Mouse (Mus musculus) embryonic facial prominence, embryonic 10.5 days (tissue): ENCODE results near the gene Thap8. TPM values are rescaled to one million over a fixed set of nuclear protein-coding genes. Genes with fewer than 3 reads are reported as not detected.

Source experiments
- DNase-seq: peaks from one replicate; pipeline ENCODE4 v3.0.0-alpha.2; 2017; ENCODE audit warnings: low spot score
- H3K27ac ChIP-seq: fragments of 300-500 bp; sonication (generic); replicated peaks from 2 replicates; pipeline ENCODE4 v1.5.1; 2016; ENCODE audit warnings: mild to moderate bottlenecking
- H3K27me3 ChIP-seq: fragments of 300-500 bp; sonication (generic); replicated peaks from 2 replicates; pipeline ENCODE4 v1.6.1; 2016; ENCODE audit warnings: low read depth, mild to moderate bottlenecking; ENCODE audit not compliant: poor library complexity, severe bottlenecking
- H3K36me3 ChIP-seq: fragments of 300-500 bp; sonication (generic); replicated peaks from 2 replicates; pipeline ENCODE4 v1.6.1; 2016; ENCODE audit warnings: mild to moderate bottlenecking, moderate library complexity
- H3K4me1 ChIP-seq: fragments of 300-500 bp; sonication (generic); 2 replicates; pipeline ENCODE4 v1.6.1; 2016
- H3K4me3 ChIP-seq: fragments of 300-500 bp; sonication (generic); 2 replicates; pipeline ENCODE4 v1.5.1; 2016; ENCODE audit warnings: mild to moderate bottlenecking, moderate library complexity
- H3K9me3 ChIP-seq: fragments of 300-500 bp; sonication (generic); 2 replicates; pipeline ENCODE4 v1.6.1; 2016; ENCODE audit warnings: mild to moderate bottlenecking
- WGBS: fragments of 180-500 bp; shearing (Covaris S2); methylation state at CpG from one replicate; pipeline ENCODE4 v1.1.7; 2016; 5-methylcytosine and 5-hydroxymethylcytosine counted together
- polyA plus RNA-seq: library from polyadenylated mRNA; unstranded; fragments of >200 nt; fragmentation: Nextera tagmentation; extraction: Ambion mirVana; gene quantifications from 2 replicates; pipeline ENCODE4 v1.2.1, GENCODE M21; 2016

Thap8 gene
- polyA plus RNA-seq, 1 experiment from 2014 or later = 0.90 TPM

DNA sequence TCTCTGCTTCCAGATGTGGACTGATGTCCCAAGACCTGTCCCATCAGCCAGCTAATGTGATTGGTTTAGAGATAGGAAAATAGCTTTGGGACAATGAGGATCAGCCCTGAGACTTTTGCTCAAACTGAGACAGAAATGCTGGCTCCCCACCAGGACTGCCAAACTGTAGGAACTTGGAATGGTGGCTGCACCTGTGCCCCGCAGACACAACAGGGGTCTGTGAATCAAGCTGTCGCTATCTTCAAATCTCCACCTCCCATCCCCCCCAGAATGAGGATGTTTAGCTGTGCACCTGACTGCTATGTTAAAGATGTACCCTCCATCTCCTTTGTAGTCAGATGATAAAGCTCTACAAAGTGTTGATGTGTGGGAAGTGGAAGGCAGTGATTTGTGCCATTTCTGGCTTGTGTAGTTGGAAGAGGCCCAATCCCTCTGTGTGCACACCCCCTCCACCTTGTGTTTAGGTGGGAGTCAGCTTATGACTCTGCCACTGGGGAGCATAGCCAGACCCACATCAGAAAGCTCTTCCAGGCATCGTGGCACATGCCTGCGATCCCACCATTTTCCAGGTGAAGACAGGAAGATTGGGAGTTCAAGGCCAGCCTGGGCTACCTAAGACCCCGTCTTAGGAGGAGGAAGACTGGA, 44.5 kb downstream of the Thap8 start:
- H3K4me1 ChIP-seq = peaks cover 23% of the 10 kb centered on the region
- H3K27ac ChIP-seq = no peak overlapping the region
- WGBS = 82% methylated on average over 5 of the region's 5 CpGs
- H3K9me3 ChIP-seq = peaks cover 5% of the 10 kb centered on the region; the same call in 1 of the 2 replicates
- no peak overlapping the region for H3K4me3 ChIP-seq
- peaks cover 8% of the 10 kb centered on the region; the same call in 1 of the 2 replicates for H3K36me3 ChIP-seq
- DNase-seq = no peak
- H3K27me3 ChIP-seq = no peaks in the 10 kb centered on the region

DNA sequence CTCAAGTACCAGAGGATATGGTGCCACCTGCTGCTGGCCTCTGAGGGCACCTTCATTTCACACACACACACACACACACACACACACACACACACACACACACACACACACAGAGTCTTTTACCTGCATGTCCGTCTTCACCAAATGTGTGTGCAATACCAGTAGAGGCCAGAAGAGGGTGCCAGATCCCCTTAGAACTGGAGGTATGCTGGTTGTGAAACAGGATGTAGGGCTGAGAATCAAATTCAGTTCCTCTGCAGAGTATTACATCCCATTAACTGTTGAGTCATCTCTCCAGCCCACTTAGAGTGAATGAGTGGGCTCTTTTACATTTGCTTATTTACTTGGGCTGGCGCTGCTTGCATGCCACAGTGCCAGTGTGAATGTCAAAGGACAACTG, 45.5 kb downstream of the Thap8 start:
- no peak overlapping the region for H3K27ac ChIP-seq

DNA sequence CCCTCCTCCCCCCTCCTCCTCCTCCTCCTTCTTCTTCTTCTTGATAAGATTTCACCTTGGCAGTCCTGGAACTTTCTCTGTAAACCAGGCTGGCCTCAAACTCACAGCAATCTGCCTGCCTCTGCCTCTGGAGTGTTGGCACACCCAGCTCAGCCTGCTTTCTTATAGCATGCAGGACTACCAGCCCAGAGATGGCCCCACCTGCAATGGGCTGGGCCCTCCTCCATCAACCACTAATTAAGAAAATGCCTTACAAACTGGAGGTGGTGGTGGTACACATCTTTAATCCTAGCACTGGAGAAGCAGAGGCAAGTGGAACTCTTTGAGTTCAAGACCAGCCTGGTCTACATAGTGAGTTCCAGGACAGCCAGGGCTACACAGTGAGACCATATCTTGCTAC, 46.5 kb downstream of the Thap8 start:
- no peak overlapping the region for H3K27ac ChIP-seq
- no peaks in the 10 kb centered on the region for H3K36me3 ChIP-seq
- peaks cover 5% of the 10 kb centered on the region; the same call in 1 of the 2 replicates for H3K9me3 ChIP-seq
- peaks cover 18% of the 10 kb centered on the region for H3K4me1 ChIP-seq
- no peak overlapping the region for H3K4me3 ChIP-seq
- no peaks in the 10 kb centered on the region for H3K27me3 ChIP-seq
- no peak for DNase-seq

More for the DNA sequence above, 45.5 kb downstream of the Thap8 start:
- peaks cover 5% of the 10 kb centered on the region; the same call in 1 of the 2 replicates for H3K9me3 ChIP-seq
- DNase-seq = peak; percentile 63
- no peaks in the 10 kb centered on the region for H3K27me3 ChIP-seq
- peaks cover 23% of the 10 kb centered on the region for H3K4me1 ChIP-seq
- H3K36me3 ChIP-seq = no peaks in the 10 kb centered on the region
- WGBS = 37% methylated on average over 2 of the region's 2 CpGs
- no peak overlapping the region for H3K4me3 ChIP-seq

DNA sequence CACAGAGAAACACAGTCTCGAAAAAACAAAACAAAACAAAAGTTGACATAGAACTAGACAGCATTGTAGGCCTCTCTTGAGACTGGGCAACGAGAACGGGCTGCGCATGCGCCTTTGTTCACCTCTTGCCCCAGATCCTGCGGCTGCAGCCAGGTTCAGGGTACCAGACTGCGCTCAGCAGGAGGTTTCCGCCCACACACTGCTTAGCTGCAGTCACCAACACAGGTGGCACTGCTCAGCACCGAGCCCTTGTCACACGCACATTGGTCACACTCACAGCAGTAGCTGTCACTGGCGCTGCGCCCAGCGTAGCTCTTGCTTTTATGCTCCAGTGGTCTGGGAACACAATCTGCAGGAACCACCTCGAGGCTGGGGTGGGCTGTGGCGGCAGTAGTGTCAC, 47.2 kb downstream of the Thap8 start:
- no peak overlapping the region for H3K27ac ChIP-seq
- H3K27me3 ChIP-seq = no peaks in the 10 kb centered on the region
- no peak for DNase-seq
- H3K36me3 ChIP-seq = no peaks in the 10 kb centered on the region
- peaks cover 24% of the 10 kb centered on the region for H3K4me1 ChIP-seq
- H3K9me3 ChIP-seq = peaks cover 5% of the 10 kb centered on the region; the same call in 1 of the 2 replicates
- H3K4me3 ChIP-seq = no peak overlapping the region
- WGBS = 67% methylated on average over 15 of the region's 15 CpGs

DNA sequence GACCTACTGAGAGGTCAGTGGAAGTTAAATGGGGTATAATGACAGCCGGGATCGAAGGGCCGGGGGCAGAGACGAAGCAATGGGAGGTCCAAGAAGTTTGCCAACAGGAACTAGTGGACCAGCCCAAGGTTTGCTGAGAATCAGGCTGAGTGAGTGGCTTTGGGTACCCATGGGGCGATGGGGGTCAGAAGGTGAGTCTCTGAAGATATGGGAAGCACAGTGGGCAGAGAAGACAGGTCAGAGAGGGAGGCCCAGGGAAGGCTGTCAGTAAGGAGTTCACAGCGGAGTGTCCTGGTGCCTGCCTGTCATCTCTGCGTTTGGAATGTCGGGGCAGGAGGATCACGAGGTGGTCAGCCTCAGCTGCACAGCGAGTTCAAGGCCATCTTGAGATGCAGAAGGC, 48.5 kb downstream of the Thap8 start:
- H3K4me1 ChIP-seq = peaks cover 19% of the 10 kb centered on the region
- DNase-seq = no peak
- peaks cover 12% of the 10 kb centered on the region for H3K27me3 ChIP-seq
- no peak overlapping the region for H3K4me3 ChIP-seq
- no peak overlapping the region for H3K27ac ChIP-seq
- H3K9me3 ChIP-seq = peaks cover 5% of the 10 kb centered on the region; the same call in 1 of the 2 replicates
- H3K36me3 ChIP-seq = no peaks in the 10 kb centered on the region
- 49% methylated on average over 10 of the region's 10 CpGs for WGBS

DNA sequence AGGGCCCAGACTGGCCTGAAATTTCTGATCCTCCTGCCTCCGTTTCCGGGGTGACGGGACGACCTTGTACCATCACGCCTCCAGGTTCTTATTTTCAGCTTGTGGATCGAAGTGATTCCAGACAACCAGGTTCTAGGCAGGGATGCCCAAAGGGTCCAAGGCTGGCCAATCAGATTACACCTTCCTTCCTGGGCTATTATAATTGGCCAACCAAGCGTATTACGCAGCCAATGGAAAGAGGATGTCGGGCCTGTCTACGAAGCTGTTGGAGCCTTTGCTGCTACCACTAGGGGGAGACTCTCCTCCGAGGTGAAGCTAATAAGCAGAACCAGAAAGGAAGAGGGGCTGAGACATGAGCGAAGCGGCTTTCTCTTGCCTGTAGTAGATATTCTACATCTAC, 52.0 kb downstream of the Thap8 start:
- Histone ChIP-seq H3K4me1 (peaks cover 22% of the 10 kb centered on the region), H3K9me3 (no peaks in the 10 kb centered on the region), H3K27ac (no peak overlapping the region), H3K4me3 (peak overlapping the region; percentile 32), H3K36me3 (no peaks in the 10 kb centered on the region), H3K27me3 (peaks cover 42% of the 10 kb centered on the region)
- 5% methylated on average over 13 of the region's 13 CpGs for WGBS
- DNase-seq = peak; percentile 86

DNA sequence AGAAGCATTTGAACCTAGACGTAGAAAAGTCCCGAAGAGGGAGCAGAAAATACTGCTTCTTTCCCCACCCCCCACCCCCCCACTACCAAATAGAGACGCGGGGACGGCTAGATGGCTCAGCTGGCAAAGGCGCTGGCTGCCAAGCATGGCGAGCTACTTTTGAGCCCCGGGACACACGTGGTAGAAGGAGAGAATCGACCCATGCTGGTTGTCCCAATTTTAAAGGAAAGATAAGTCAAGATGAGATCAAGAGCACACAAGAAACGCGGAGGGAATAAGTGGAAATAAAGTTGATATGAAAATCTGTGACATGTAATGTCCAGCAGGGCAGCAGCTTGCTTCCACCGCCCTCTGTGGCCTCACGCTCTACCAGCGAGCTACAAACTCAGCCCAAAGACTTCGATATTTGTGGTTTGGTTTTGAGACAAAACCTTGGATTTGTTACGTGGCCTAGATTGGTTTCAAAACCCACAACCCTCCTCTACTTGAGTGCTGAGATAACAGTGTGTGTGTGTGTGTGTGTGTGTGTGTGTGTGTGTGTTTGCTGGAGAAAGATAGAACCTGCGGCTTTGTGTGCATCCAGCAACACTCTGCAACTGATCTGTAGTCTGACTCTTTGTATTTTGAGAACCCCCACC, 52.8 kb downstream of the Thap8 start:
- H3K9me3 ChIP-seq = no peaks in the 10 kb centered on the region
- WGBS = 71% methylated on average over 18 of the region's 18 CpGs
- peaks cover 42% of the 10 kb centered on the region for H3K27me3 ChIP-seq
- DNase-seq = no peak
- H3K27ac ChIP-seq = no peak overlapping the region
- peaks cover 22% of the 10 kb centered on the region for H3K4me1 ChIP-seq
- no peak overlapping the region for H3K4me3 ChIP-seq
- H3K36me3 ChIP-seq = no peaks in the 10 kb centered on the region

DNA sequence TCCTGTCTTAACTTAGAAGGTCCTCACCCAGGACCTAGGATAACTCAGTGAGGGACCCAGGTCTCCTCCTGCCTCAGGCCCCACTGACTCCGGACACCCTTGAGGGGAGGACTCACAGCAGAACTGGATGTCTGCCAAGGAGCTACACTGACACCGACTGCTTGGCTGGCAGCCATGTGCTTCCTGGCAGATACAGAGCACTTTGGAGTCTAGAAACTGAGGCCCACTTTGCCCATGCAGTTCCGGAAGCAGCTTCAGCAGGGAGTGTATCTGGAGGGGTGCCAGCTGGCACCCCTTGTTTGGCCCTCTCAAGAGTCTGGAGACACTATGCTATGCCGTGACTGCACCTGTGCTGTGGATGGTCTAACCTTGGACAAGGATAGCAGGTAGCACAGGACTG, 53.5 kb downstream of the Thap8 start:
- DNase-seq = no peak
- Histone ChIP-seq H3K4me3 (no peak overlapping the region), H3K27me3 (peaks cover 42% of the 10 kb centered on the region), H3K4me1 (peaks cover 19% of the 10 kb centered on the region), H3K36me3 (no peaks in the 10 kb centered on the region), H3K27ac (no peak overlapping the region), H3K9me3 (no peaks in the 10 kb centered on the region)
- 83% methylated on average over 4 of the region's 4 CpGs for WGBS

DNA sequence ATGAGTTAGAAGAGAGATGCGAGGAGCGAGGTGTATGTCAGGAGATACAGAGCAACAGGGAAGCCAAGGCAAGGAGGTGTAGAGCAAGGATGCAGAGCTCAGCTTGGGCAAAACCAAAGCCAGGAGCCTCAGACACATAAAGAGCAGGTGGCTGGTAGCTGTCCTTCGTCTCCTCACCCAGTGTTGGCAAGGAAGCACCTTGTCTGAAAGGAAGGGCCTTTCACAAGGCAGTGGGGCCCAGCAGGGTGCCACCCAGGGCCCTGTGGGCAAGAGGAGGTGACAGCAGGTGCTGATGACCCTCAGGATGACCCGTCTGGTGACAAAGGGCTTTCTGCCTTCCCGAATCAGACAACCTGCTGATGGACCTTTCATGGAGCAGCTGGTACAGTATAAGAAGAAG, 54.7 kb downstream of the Thap8 start:
- DNase-seq = no peak
- no peak overlapping the region for H3K4me3 ChIP-seq
- H3K36me3 ChIP-seq = no peaks in the 10 kb centered on the region
- H3K27me3 ChIP-seq = peaks cover 43% of the 10 kb centered on the region
- no peak overlapping the region for H3K27ac ChIP-seq
- no peaks in the 10 kb centered on the region for H3K9me3 ChIP-seq
- 68% methylated on average over 5 of the region's 5 CpGs for WGBS
- H3K4me1 ChIP-seq = peaks cover 15% of the 10 kb centered on the region

DNA sequence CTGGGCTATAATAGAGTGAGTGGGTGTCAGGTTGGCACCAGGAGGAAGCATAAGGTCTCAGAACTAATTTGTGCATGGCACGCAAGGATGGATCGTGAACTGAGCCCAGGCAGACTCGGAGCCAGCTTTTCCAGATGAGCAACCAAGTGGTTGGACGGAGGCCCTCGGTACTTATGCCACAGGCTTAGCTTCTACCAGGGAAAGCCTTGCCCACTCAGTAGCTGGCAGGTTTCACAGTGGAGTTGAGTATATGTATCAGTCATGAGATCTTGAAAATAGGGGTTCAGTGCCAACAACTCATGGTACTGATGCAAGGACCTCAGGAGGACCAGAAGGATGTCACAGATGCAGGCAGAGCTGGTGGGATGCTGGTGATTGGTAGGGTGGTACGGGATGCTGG, 55.8 kb downstream of the Thap8 start:
- 76% methylated on average over 6 of the region's 6 CpGs for WGBS
- no peaks in the 10 kb centered on the region for H3K36me3 ChIP-seq
- DNase-seq = no peak
- H3K27me3 ChIP-seq = peaks cover 47% of the 10 kb centered on the region
- no peak overlapping the region for H3K27ac ChIP-seq
- no peaks in the 10 kb centered on the region for H3K9me3 ChIP-seq
- no peak overlapping the region for H3K4me3 ChIP-seq
- peaks cover 15% of the 10 kb centered on the region for H3K4me1 ChIP-seq

DNA sequence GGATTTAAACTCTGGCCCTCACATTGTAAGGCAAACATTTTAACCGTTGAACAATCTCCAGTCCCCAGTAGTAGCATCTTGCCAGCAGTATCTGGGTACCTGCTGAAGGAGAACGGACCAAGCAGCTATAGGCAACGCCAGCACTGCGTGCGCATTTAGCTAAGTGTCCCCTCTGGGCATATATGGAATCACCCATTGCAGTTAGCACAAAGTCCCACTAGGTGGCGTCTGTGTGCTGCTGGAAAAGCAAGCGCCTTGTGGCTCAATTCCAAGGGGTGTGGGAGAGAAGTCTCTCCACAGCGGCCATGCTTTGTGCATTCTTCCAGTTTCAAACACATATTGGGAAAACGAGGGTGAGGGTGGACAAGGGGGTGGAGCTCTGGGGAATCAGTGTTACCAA, 56.5 kb downstream of the Thap8 start:
- 2% methylated on average over 9 of the region's 9 CpGs for WGBS
- H3K27ac ChIP-seq = no peak overlapping the region
- H3K9me3 ChIP-seq = no peaks in the 10 kb centered on the region
- H3K4me3 ChIP-seq = no peak overlapping the region
- no peaks in the 10 kb centered on the region for H3K36me3 ChIP-seq
- peaks cover 12% of the 10 kb centered on the region for H3K4me1 ChIP-seq
- peaks cover 47% of the 10 kb centered on the region for H3K27me3 ChIP-seq
- DNase-seq = peak; percentile 84

DNA sequence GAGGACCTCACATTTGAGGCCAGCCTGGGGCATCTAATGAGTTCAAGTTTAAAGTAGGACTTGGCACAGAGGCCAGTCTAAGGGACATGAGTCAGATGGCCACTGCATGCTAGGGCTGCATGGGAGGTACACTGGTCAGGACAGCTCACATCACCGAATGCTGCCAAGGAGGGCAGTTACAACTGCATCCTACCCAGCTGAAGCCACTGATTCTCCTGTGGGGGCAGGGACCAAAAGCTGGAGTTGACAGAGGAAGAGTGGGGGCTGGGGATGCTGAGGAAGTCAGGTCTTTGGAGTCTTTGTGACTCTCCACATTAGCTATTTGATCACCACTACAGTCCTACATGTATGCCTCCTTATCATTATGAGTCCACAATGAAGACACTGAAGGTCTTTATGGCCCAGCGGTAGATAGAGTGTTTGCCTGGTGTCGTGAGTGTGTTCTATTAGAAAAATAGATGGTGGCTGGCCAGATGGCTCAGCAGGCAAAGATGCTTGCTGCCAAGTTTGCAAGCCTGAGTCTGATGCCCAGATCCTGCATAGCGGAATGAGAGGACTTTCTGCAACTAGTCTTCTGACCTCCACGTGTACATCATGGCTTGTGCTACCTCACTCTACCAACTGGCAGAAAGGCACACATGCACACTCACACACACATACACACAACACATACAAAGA, 59.7 kb downstream of the Thap8 start:
- H3K4me1 ChIP-seq = peaks cover 10% of the 10 kb centered on the region
- H3K27ac ChIP-seq = no peak overlapping the region
- H3K27me3 ChIP-seq = peaks cover 23% of the 10 kb centered on the region
- 70% methylated on average over 5 of the region's 5 CpGs for WGBS
- no peaks in the 10 kb centered on the region for H3K9me3 ChIP-seq
- H3K36me3 ChIP-seq = no peaks in the 10 kb centered on the region
- H3K4me3 ChIP-seq = no peak overlapping the region
- DNase-seq = no peak
